Mouse (Mus musculus) kidney, embryonic 15.5 days (tissue): ENCODE measurements around the gene Zfp239. TPM values are rescaled to one million over a fixed set of nuclear protein-coding genes. Genes with fewer than 3 reads are reported as not detected.
"Not testable (repeated sequence)": the region's sequence is repeated elsewhere in the genome, so short reads cannot be mapped to it uniquely, and the experiment has no call there.

ENCODE experiments used
- ATAC-seq: fragments of 200-750 bp; cut with Nextera tagmentation; replicated peaks from 2 replicates; pipeline ENCODE4 v1.8.0; 2017; ENCODE audit warnings: moderate TSS enrichment; ENCODE audit not compliant: low FRiP score
- H3K27ac ChIP-seq: fragments of 300-500 bp; sonication (generic); 2 replicates; pipeline ENCODE4 v1.5.1; 2015; ENCODE audit warnings: mild to moderate bottlenecking, inconsistent platforms
- H3K27me3 ChIP-seq: fragments of 300-500 bp; sonication (generic); 2 replicates; pipeline ENCODE4 v1.6.1; 2015; ENCODE audit warnings: inconsistent platforms
- H3K36me3 ChIP-seq: fragments of 300-500 bp; sonication (generic); 2 replicates; pipeline ENCODE4 v1.6.1; 2015; ENCODE audit warnings: inconsistent platforms
- H3K4me1 ChIP-seq: fragments of 300-500 bp; sonication (generic); 2 replicates; pipeline ENCODE4 v1.6.1; 2015; ENCODE audit warnings: inconsistent platforms
- H3K4me2 ChIP-seq: fragments of 300-500 bp; sonication (generic); 2 replicates; pipeline ENCODE4 v1.6.1; 2015; ENCODE audit warnings: moderate library complexity, mild to moderate bottlenecking, inconsistent platforms
- H3K4me3 ChIP-seq: fragments of 300-500 bp; sonication (generic); replicated peaks from 2 replicates; pipeline ENCODE4 v1.5.1; 2015; ENCODE audit warnings: mild to moderate bottlenecking, inconsistent platforms
- H3K9ac ChIP-seq: fragments of 300-500 bp; sonication (generic); 2 replicates; pipeline ENCODE4 v1.6.1; 2015; ENCODE audit warnings: mild to moderate bottlenecking, inconsistent platforms
- H3K9me3 ChIP-seq: fragments of 300-500 bp; sonication (generic); replicated peaks from 2 replicates; pipeline ENCODE4 v1.6.1; 2016; ENCODE audit warnings: inconsistent platforms
- WGBS: fragments of 180-500 bp; shearing (Covaris S2); methylation state at CpG from one replicate; pipeline ENCODE4 v1.1.7; 2015; ENCODE audit warnings: mixed read lengths; 5-methylcytosine and 5-hydroxymethylcytosine counted together
- polyA plus RNA-seq: library from polyadenylated mRNA; unstranded; fragments of >200 nt; fragmentation: Nextera tagmentation; extraction: Ambion mirVana; gene quantifications from 2 replicates; pipeline ENCODE4 v1.2.1, GENCODE M21; 2015

Gene Zfp239
- polyA plus RNA-seq, 1 experiment from 2014 or later, result 12.7 TPM

DNA sequence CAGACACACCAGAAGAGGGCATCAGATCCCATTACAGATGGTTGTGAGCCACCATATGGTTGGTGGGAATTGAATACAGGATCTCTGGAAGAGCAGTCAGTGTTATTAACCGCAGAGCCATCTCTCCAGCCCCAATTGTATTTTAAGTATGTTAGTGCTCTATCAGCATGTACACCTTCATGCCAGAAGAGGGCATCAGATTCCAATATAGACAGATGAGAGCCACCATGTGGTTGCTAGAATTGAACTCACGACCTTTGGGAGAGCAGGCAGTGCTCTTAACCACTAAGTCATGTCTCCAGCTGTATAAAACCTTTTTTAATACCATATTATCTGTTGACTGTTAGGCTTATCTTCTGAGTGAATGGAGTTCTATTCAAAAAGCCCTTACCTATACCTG, 10.2 kb upstream of the Zfp239 start:
- Histone ChIP-seq H3K9me3 (no peaks in the 10 kb centered on the region), H3K9ac (no peak overlapping the region), H3K4me1 (no peaks in the 10 kb centered on the region), H3K27me3 (no peaks in the 10 kb centered on the region), H3K27ac (no peak overlapping the region), H3K4me3 (no peak overlapping the region), H3K4me2 (no peak overlapping the region), H3K36me3 (peaks cover 31% of the 10 kb centered on the region)
- whole genome bisulfite sequencing, result 64% methylated on average over 2 of the region's 2 CpGs
- no peak for ATAC-seq

GRCm38 (mm10) chr6:117857990-117858389, 3.9 kb upstream of the Zfp239 start:
- WGBS, result 82% methylated on average over 1 of the region's 1 CpGs

GRCm38 (mm10) chr6:117862465-117862864, 565 bp downstream of the Zfp239 start:
- 75% methylated on average over 8 of the region's 8 CpGs for WGBS
- Histone ChIP-seq H3K9ac (no peak overlapping the region), H3K4me2 (peak overlapping the region; percentile 97), H3K36me3 (no peaks in the 10 kb centered on the region), H3K27me3 (no peaks in the 10 kb centered on the region), H3K27ac (no peak overlapping the region), H3K4me1 (peaks cover 5% of the 10 kb centered on the region), H3K4me3 (peak overlapping the region; percentile 73), H3K9me3 (no peaks in the 10 kb centered on the region)
- no peak for ATAC-seq

More at GRCm38 (mm10) chr6:117857990-117858389, 3.9 kb upstream of the Zfp239 start:
- H3K27ac ChIP-seq, result no peak overlapping the region
- no peak overlapping the region for H3K9ac ChIP-seq
- H3K4me2 ChIP-seq, result no peak overlapping the region
- no peaks in the 10 kb centered on the region for H3K36me3 ChIP-seq
- ATAC-seq, result no peak
- no peaks in the 10 kb centered on the region for H3K4me1 ChIP-seq
- H3K9me3 ChIP-seq, result no peaks in the 10 kb centered on the region
- no peaks in the 10 kb centered on the region for H3K27me3 ChIP-seq
- no peak overlapping the region for H3K4me3 ChIP-seq

DNA sequence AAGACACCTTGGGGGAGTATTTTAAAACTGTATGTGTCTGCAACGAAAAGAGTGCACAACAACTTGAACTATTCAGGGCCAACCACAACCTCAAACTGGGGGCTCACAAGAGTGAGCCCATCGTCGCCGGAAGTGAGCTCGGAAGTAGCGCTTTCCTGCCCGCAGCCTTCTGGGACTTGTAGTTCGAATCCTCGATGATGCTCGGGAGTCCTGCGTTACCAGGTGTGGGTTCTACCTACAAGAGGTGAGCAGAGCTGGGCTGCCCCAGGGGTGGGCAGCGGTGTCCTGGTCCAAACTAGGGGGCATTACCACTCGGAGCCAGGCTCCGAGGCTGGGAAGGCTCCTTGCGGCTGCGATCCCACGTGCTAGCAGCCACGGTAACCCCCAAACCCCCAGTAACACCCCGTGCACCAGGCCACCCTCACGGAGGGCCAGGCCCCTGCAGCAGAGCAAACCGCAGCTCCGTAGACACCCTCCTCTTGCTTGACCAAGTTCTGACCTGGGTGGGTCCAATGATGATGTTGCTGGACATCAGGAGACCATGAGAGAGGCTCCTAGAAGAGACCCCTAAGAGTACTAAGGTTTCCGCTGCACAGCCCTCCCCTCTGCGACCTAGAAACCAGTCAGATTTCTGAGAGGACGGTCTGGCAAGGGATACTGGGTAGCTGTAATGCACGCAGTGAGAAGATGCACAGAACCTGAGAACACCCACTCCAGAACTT, 1.2 kb downstream of the Zfp239 start:
- Histone ChIP-seq H3K4me3 (peak overlapping the region; percentile 73), H3K9me3 (no peaks in the 10 kb centered on the region), H3K27ac (no peak overlapping the region), H3K27me3 (no peaks in the 10 kb centered on the region), H3K4me1 (peaks cover 5% of the 10 kb centered on the region), H3K36me3 (no peaks in the 10 kb centered on the region), H3K9ac (peak overlapping the region; percentile 65), H3K4me2 (peak overlapping the region; percentile 97)
- WGBS, result 3% methylated on average over 26 of the region's 26 CpGs
- ATAC-seq, result peak; percentile 86

DNA sequence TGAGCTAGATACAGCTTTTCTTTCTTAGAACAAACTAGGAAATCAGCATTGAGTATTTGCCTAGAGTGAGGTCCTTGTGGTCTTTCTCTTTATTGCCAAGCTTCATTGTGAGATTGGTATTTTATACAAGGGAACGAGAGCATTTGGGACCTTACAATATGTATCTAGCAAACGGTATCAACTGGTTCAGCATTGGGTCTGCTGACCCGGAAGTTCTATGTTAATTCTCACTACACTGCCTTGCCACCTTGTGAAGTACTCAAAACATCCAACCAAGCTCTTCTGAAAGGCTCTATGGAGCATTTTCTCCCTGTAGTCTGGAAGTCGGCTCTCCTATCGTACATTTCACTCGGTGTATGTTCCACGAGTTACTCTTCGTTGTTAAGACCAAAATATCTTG, 1.9 kb downstream of the Zfp239 start:
- no peak overlapping the region for H3K9ac ChIP-seq
- peak overlapping the region; percentile 73 for H3K4me3 ChIP-seq
- no peaks in the 10 kb centered on the region for H3K27me3 ChIP-seq
- H3K4me1 ChIP-seq, result peaks cover 5% of the 10 kb centered on the region
- 94% methylated on average over 8 of the region's 8 CpGs for WGBS
- ATAC-seq, result no peak
- H3K36me3 ChIP-seq, result no peaks in the 10 kb centered on the region
- no peak overlapping the region for H3K27ac ChIP-seq
- no peaks in the 10 kb centered on the region for H3K9me3 ChIP-seq
- peak overlapping the region; percentile 97 for H3K4me2 ChIP-seq

GRCm38 (mm10) chr6:117868187-117868586, 6.3 kb downstream of the Zfp239 start:
- H3K36me3 ChIP-seq, result no peaks in the 10 kb centered on the region; the same call in 1 of the 2 replicates
- no peak overlapping the region for H3K9ac ChIP-seq
- H3K4me2 ChIP-seq, result no peak overlapping the region
- H3K27ac ChIP-seq, result no peak overlapping the region
- ATAC-seq, result no peak
- WGBS, result 90% methylated on average over 8 of the region's 8 CpGs
- no peak overlapping the region for H3K4me3 ChIP-seq
- no peaks in the 10 kb centered on the region for H3K9me3 ChIP-seq
- no peaks in the 10 kb centered on the region for H3K27me3 ChIP-seq
- H3K4me1 ChIP-seq, result peaks cover 4% of the 10 kb centered on the region

GRCm38 (mm10) chr6:117871034-117871433, 9.1 kb downstream of the Zfp239 start:
- Histone ChIP-seq H3K36me3 (no peaks in the 10 kb centered on the region; the same call in 1 of the 2 replicates), H3K4me3 (no peak overlapping the region), H3K4me2 (no peak overlapping the region), H3K9me3 (no peaks in the 10 kb centered on the region), H3K9ac (no peak overlapping the region), H3K4me1 (no peaks in the 10 kb centered on the region), H3K27ac (no peak overlapping the region), H3K27me3 (no peaks in the 10 kb centered on the region)
- 73% methylated on average over 14 of the region's 14 CpGs for WGBS
- no peak for ATAC-seq

GRCm38 (mm10) chr6:117873450-117873849, 11.6 kb downstream of the Zfp239 start:
- not testable (repeated sequence) for ATAC-seq, H3K27me3 ChIP-seq, H3K4me1 ChIP-seq, H3K9ac ChIP-seq, H3K4me2 ChIP-seq, H3K27ac ChIP-seq, H3K9me3 ChIP-seq, H3K36me3 ChIP-seq, H3K4me3 ChIP-seq
- 90% methylated on average over 7 of the region's 7 CpGs for WGBS

GRCm38 (mm10) chr6:117874621-117875281, 12.9 kb downstream of the Zfp239 start:
- H3K36me3 ChIP-seq, result no peaks in the 10 kb centered on the region; the same call in 1 of the 2 replicates
- no peak overlapping the region for H3K4me3 ChIP-seq
- H3K9ac ChIP-seq, result no peak overlapping the region
- no peak overlapping the region for H3K4me2 ChIP-seq
- H3K27ac ChIP-seq, result no peak overlapping the region
- H3K9me3 ChIP-seq, result no peaks in the 10 kb centered on the region
- H3K4me1 ChIP-seq, result peaks cover 6% of the 10 kb centered on the region; the same call in 1 of the 2 replicates
- H3K27me3 ChIP-seq, result no peaks in the 10 kb centered on the region
- no peak for ATAC-seq
- WGBS, result 67% methylated on average over 3 of the region's 3 CpGs

DNA sequence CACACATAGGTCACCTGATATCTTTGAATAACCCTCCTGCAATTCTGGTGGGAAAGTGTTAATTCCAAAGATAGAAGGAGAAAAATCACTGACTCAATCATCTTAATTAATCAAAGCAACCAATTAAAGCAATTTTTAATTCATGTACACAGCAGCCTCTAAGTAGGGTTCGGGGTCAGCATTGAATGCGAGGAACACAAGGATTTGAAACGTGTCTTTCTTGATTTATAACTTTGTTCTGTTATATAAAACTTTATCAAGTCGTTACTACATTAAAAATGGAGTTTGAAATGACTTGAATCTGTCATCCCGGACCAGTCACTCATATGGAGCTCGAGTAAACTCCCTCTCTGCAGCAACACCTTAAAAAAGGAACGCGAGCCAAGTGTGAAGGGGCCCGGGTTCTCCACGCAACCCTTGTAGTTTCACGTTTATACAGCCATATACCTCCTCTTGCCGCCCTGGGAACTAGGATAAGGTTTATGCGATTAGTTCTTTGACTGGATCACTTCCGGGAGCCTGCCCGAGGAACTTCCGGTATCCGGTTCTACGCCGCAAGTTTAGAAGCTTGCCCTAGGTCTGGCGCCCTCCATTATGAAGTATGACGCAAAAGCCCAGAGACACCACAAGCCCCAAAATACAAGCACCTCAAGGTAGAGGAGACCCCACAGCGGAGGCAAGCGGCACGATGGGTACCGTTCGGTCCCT, 17.0 kb downstream of the Zfp239 start:
- Histone ChIP-seq H3K9me3 (no peaks in the 10 kb centered on the region), H3K4me1 (peaks cover 15% of the 10 kb centered on the region), H3K9ac (peak overlapping the region; percentile 64), H3K4me2 (peak overlapping the region; percentile 80), H3K27ac (peak overlapping the region; percentile 99), H3K36me3 (no peaks in the 10 kb centered on the region), H3K27me3 (no peaks in the 10 kb centered on the region), H3K4me3 (peak overlapping the region; percentile 53)
- WGBS, result 11% methylated on average over 26 of the region's 26 CpGs
- ATAC-seq, result peak; percentile 90

DNA sequence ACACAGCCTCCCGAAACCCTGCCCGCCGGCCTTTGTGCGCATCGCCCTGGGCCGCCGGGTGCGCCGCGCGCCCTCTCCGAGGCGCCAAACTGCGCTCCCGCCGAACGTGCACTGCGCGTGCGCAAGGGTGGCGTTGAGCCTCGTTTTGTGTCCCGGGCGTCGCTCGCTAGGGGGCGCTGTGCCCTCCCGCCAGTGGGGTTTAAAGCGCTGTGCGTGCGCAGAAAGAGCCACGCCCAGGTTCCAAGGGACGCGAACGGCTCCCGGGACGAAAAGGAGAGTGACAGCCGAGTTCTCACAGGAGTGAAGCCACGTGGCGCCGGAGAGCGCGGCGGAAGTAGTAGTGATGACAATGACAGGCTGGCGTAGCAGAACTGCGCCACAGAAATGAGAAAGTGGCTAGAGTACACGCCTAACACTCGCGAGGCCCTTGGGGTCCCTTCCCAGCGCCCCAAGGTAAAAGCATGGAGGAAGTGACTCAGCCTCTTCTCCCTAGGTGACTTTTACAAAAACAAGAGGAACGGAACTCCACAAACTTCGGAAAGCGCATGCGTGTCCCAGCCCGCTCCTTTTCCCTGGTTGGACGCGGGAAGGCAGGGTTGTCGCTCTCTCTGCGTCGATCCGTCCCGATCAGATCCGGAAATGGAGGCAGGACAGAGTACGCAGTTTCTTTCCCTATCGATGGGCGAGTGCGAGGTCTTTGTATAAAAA, 17.7 kb downstream of the Zfp239 start:
- WGBS, result under 1% methylated on average over 67 of the region's 67 CpGs
- ATAC-seq, result peak; percentile 96

More for the DNA sequence above, 17.7 kb downstream of the Zfp239 start:
- no peaks in the 10 kb centered on the region for H3K36me3 ChIP-seq
- peak overlapping the region; percentile 64 for H3K9ac ChIP-seq
- peak overlapping the region; percentile 53 for H3K4me3 ChIP-seq
- no peaks in the 10 kb centered on the region for H3K9me3 ChIP-seq
- peaks cover 15% of the 10 kb centered on the region for H3K4me1 ChIP-seq
- peak overlapping the region; percentile 99 for H3K27ac ChIP-seq
- peak overlapping the region; percentile 80 for H3K4me2 ChIP-seq
- no peaks in the 10 kb centered on the region for H3K27me3 ChIP-seq
